Mouse (Mus musculus) retina, postnatal 1 day (tissue): ENCODE results near the gene Gtpbp8.

Experiments used
- DNase-seq: peaks from one replicate; pipeline ENCODE4 v3.0.0-alpha.2; 2012

Gene Gtpbp8

DNA sequence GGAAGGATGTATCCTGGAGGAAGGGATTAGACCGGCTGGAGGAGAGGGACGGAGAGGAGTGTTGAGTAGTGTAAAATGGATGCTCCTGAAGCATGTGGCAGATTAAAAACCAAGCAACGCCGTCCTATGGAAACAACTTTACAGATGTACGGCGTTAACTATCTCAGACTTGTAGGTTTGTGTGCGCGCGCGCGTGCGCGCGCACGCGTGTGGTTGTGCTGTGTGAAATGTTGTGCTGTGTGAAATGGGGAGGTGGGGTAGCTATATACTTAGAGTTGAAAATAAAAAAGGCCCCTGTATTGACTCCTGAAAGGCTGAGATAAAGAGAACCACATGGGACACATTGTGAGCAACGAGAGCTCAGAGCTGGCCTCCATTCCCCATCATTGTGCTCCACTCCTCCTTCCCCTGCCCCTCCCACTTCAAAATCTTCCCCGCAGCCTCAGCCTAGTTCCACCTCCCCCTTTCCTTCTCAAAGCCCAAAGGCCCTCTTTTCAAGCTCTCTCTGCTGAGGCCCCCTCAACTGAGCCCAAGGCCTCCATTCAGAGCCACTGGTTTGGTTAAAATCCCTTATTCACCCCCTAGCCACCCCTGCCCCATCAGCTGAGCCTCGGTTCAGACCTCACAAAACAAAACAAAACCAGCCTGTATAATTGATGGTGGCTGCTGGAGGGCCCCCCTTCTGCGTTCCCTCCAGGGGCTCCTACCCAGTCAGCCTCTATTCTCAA is 59.0 kb downstream of the Gtpbp8 start:
- peak; percentile 68 for DNase-seq
